Mouse (Mus musculus) midbrain, postnatal 0 days (tissue): ENCODE measurements around the gene Cdc6. TPM values are rescaled to one million over a fixed set of nuclear protein-coding genes. Genes with fewer than 3 reads are reported as not detected.

Experiments used
- ATAC-seq: fragments of 200-750 bp; cut with Nextera tagmentation; 2 replicates; pipeline ENCODE4 v1.8.0; 2017; ENCODE audit warnings: moderate number of reproducible peaks, mild to moderate bottlenecking, moderate TSS enrichment, moderate library complexity; ENCODE audit not compliant: low FRiP score
- DNase-seq: peaks from one replicate; pipeline ENCODE4 v3.0.0-alpha.2; 2015; ENCODE audit warnings: low spot score
- H3K27ac ChIP-seq: fragments of 300-500 bp; sonication (generic); 2 replicates; pipeline ENCODE4 v1.5.1; 2014; ENCODE audit warnings: low read depth, mild to moderate bottlenecking, low read length, mixed read lengths
- H3K27me3 ChIP-seq: fragments of 300-500 bp; sonication (generic); 2 replicates; pipeline ENCODE4 v1.6.1; 2014; ENCODE audit warnings: low read length, control low read depth, mixed read lengths; ENCODE audit not compliant: insufficient read depth
- H3K36me3 ChIP-seq: fragments of 300-500 bp; sonication (generic); 2 replicates; pipeline ENCODE4 v1.6.1; 2014; ENCODE audit warnings: low read length, control low read depth, mixed read lengths; ENCODE audit not compliant: insufficient read depth
- H3K4me1 ChIP-seq: fragments of 300-500 bp; sonication (generic); 2 replicates; pipeline ENCODE4 v1.6.1; 2014; ENCODE audit warnings: mild to moderate bottlenecking, control low read depth, antibody characterized with exemption, low read length, mixed read lengths; ENCODE audit not compliant: insufficient read depth
- H3K4me2 ChIP-seq: fragments of 300-500 bp; sonication (generic); 2 replicates; pipeline ENCODE4 v1.6.1; 2014; ENCODE audit warnings: low read depth, mild to moderate bottlenecking, low read length, mixed read lengths; ENCODE audit not compliant: poor library complexity, severe bottlenecking
- H3K4me3 ChIP-seq: fragments of 300-500 bp; sonication (generic); 2 replicates; pipeline ENCODE4 v1.5.1; 2014; ENCODE audit warnings: low read depth, mild to moderate bottlenecking, low read length, moderate library complexity
- H3K9ac ChIP-seq: fragments of 300-500 bp; sonication (generic); replicated peaks from 2 replicates; pipeline ENCODE4 v1.6.1; 2014; ENCODE audit warnings: mild to moderate bottlenecking, low read length, moderate library complexity, mixed read lengths; ENCODE audit not compliant: poor library complexity, severe bottlenecking
- H3K9me3 ChIP-seq: fragments of 300-500 bp; sonication (generic); 2 replicates; pipeline ENCODE4 v1.6.1; 2016; ENCODE audit warnings: low read length, control low read depth
- CTCF ChIP-seq: IDR thresholded peaks from 2 replicates; pipeline ENCODE4 v1.5.1; 2016; ENCODE audit warnings: antibody characterized with exemption, mild to moderate bottlenecking
- WGBS: fragments of 180-500 bp; shearing (Covaris S2); extraction: QIAGEN DNeasy Blood & Tissue Kit; methylation state at CpG from one replicate; pipeline ENCODE4 v1.1.7; 2014; 5-methylcytosine and 5-hydroxymethylcytosine counted together
- polyA plus RNA-seq: library from polyadenylated mRNA; unstranded; fragments of >200 nt; fragmentation: Nextera tagmentation; extraction: Ambion mirVana; gene quantifications from 2 replicates; pipeline ENCODE4 v1.2.1, GENCODE M21; 2015
- total RNA-seq: library from RNA; depleted of rRNA; stranded (reverse); fragments of >200 nt; gene quantifications from 2 replicates; pipeline ENCODE4 v1.2.3, GENCODE M21; 2014

The Cdc6 gene
- total and polyA plus RNA-seq, 2 experiments from 2014 or later: 0.44 to 0.52 TPM

DNA sequence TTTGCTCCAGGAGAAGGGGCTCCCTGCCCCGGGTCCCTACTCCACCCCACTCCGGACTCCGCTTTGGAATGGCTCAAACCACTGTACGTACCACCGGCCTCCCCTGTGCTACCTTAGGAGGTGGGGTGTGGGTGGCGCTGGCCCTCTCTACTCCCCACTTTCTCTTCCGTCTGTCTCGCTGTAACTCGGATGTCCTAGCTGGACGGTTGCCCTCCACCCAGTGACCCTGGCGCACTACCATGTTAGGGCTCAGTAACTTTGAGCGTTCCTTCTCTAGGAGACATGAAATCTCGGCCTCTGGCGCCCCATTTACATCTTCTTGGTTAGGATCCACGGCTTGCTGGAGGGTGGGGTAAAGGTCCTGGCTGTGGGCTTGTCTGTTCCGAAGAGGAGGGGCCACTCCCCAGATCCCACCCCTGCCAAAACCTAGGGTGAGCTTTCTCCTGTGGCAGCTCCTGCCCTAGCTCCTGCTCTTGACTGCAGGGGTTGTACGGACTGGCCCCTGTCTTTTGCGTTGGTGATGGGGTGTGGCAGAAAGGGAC is 53.5 kb downstream of the Cdc6 start:
- H3K27ac ChIP-seq: no peak overlapping the region
- no peaks in the 10 kb centered on the region for H3K9me3 ChIP-seq
- 23% methylated on average over 17 of the region's 18 CpGs for WGBS
- peaks cover 31% of the 10 kb centered on the region for H3K4me1 ChIP-seq
- H3K27me3 ChIP-seq: no peaks in the 10 kb centered on the region
- H3K4me2 ChIP-seq: peak overlapping the region; percentile 99
- H3K9ac ChIP-seq: 0 out of 2 replicates have a peak overlapping the region, but pooled peaks have one; percentile 24
- ATAC-seq (no peak), DNase-seq (no peak)
- no peaks in the 10 kb centered on the region for H3K36me3 ChIP-seq
- H3K4me3 ChIP-seq: peak overlapping the region; percentile 57
- no peak for TF ChIP-seq CTCF

DNA sequence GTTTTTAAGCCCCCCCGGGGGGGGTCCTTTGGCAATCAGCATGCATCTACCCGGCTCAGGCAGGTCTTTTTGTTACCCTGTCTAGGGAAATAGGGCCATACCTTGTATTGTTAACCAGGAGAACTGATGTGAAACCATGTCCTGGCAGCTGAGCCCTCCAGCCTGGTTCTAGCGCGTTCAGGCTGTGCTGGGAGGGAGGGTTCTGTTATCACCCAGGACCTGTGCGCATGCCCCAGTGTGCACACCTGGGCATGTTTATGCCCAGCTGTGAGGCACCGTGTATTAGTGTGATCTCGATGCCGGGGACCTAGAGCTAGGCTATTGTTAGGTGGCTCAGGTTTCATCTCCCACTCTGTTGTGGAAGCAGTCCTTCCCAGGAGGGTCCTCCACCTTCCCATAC is 54.2 kb downstream of the Cdc6 start:
- ATAC-seq: no peak
- H3K9me3 ChIP-seq: no peaks in the 10 kb centered on the region
- peak overlapping the region; percentile 57; the same call in 1 of the 2 replicates for H3K4me3 ChIP-seq
- H3K4me1 ChIP-seq: peaks cover 31% of the 10 kb centered on the region
- no peak overlapping the region for H3K27ac ChIP-seq
- WGBS: 19% methylated on average over 8 of the region's 8 CpGs
- peak overlapping the region; percentile 24; the same call in 1 of the 2 replicates for H3K9ac ChIP-seq
- H3K4me2 ChIP-seq: peak overlapping the region; percentile 99
- TF ChIP-seq CTCF: no peak
- H3K27me3 ChIP-seq: no peaks in the 10 kb centered on the region
- DNase-seq: no peak
- no peaks in the 10 kb centered on the region for H3K36me3 ChIP-seq

DNA sequence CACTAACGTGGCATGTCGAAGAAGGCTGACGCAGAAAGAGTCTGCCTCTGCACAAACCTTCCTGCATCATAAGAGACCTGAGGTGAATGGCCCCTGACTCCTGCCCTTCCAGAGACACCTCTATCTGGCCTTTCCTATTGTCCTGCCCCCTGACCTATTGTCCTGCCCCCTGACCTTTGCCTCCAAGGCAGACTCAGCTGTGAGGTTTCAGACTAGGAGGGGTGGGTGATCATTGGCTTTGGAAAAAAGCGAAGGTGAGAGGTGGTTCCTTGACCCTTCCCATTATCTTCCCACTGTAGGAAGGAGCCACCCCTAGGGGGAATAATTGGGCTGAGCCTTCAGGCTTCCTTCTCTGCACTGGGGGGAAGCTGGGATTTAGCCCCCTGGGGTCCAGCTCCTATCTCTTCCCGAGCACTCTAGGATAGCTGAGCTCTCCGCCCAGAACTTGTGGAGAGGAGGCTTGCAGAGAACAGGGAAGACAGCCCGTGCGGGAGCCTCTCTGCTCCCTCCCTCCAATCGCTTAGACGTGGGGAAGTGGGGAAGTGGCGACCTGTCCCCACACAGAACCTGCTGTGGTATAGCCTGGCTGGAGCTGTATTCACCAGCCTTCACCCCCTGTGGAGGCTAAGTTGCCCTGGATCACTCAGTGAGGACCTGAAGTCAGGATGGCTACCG is 55.0 kb downstream of the Cdc6 start:
- ATAC-seq (no peak), DNase-seq (no peak)
- no peak overlapping the region for H3K27ac ChIP-seq
- H3K4me1 ChIP-seq: peaks cover 34% of the 10 kb centered on the region
- WGBS: 26% methylated on average over 12 of the region's 12 CpGs
- H3K9ac ChIP-seq: no peak overlapping the region
- peak overlapping the region; percentile 69 for H3K4me2 ChIP-seq
- H3K9me3 ChIP-seq: no peaks in the 10 kb centered on the region
- H3K36me3 ChIP-seq: no peaks in the 10 kb centered on the region
- H3K4me3 ChIP-seq: no peak overlapping the region; the same call in 1 of the 2 replicates
- TF ChIP-seq CTCF: peak; percentile 23
- H3K27me3 ChIP-seq: no peaks in the 10 kb centered on the region

- H3K4me3 ChIP-seq: peak overlapping the region; percentile 35
- DNase-seq: peak; percentile 76
- 2% methylated on average over 32 of the region's 32 CpGs for WGBS
- no peaks in the 10 kb centered on the region for H3K9me3 ChIP-seq
- H3K9ac ChIP-seq: peak overlapping the region; percentile 50
- H3K27ac ChIP-seq: no peak overlapping the region; the same call in 1 of the 2 replicates
- no peak for TF ChIP-seq CTCF
- H3K27me3 ChIP-seq: no peaks in the 10 kb centered on the region
- H3K36me3 ChIP-seq: no peaks in the 10 kb centered on the region
- H3K4me2 ChIP-seq: peak overlapping the region; percentile 69
- H3K4me1 ChIP-seq: peaks cover 35% of the 10 kb centered on the region
- 0 out of 2 replicates have a peak, but pooled peaks have one; percentile 21 for ATAC-seq
Measured at GRCm38 (mm10) chr11:98963191-98964021, 55.8 kb downstream of the Cdc6 start.

DNA sequence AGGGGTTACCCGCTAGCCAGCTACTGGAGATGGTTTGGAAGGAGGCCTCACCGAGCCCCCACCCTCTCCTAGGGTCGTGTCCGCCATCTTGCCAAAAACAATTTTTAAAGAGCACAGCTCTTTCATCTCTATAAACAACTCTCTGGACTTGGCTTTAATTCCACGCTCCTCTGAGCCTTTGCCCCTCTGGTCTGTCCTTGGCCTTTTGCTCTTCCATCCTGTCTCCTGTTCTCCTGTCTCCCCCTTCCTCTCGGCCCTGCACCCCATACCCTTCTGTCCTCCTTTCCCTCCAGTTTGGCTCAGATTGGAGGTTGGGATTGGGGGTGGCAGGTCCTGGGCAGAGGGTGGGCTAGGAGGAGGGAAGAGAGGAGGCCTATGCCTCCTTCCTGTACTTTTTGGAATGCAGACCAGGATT is 56.6 kb downstream of the Cdc6 start:
- no peak for ATAC-seq
- WGBS: 35% methylated on average over 6 of the region's 6 CpGs

More for the DNA sequence above, 56.6 kb downstream of the Cdc6 start:
- Histone ChIP-seq H3K4me1 (peaks cover 41% of the 10 kb centered on the region), H3K27ac (no peak overlapping the region), H3K36me3 (no peaks in the 10 kb centered on the region), H3K4me3 (no peak overlapping the region), H3K9ac (no peak overlapping the region), H3K27me3 (no peaks in the 10 kb centered on the region), H3K9me3 (no peaks in the 10 kb centered on the region), H3K4me2 (peak overlapping the region; percentile 69; the same call in 1 of the 2 replicates)
- TF ChIP-seq CTCF: no peak
- DNase-seq: no peak
